Mouse (Mus musculus): ENCODE data around the gene Wnt11.

DNA sequence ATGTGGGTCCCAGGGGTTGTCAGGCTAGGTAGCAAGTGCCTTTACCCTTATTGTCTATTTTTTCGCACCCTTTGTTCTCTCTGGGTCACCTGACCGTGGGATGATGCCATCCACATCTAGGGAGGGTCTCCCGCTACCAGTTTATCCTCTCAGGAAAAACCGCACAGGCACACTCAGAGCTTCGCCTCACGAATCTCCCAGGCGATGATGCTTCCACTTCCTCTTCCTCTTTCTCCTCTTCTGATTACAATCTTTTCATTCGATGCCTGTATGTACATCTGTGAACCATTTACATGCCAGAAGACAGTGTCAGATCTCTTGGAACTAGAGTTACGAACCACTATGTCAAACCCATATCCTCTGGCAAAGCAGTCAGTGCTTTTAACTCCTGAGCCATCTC, 31.7 kb upstream of the Wnt11 start:
- no peak for TF ChIP-seq POLR2A (IDR thresholded peaks at IDR 0.05; ENCODE audit: insufficient read depth, low read length)
- TF ChIP-seq CTCF (IDR thresholded peaks at IDR 0.05; ENCODE audit: low read depth, low read length): no peak
- TF ChIP-seq EP300 (IDR thresholded peaks at IDR 0.05; ENCODE audit: insufficient read depth, low read depth, low read length): no peak
